Mouse (Mus musculus): ENCODE data around the gene Gja3. TPM values are rescaled to one million over a fixed set of nuclear protein-coding genes. Genes with fewer than 3 reads are reported as not detected.
A peak's percentile ranks its signal among the peaks of the same experiment; 100 is the strongest.

Gene Gja3
- 34.1 and 37.6 TPM in 2 replicates for polyA plus RNA-seq (2014; fragmentation: Nextera tagmentation; extraction: Ambion mirVana)

GRCm38 (mm10) chr14:57057563-57058321 is at the start of gene Gja3:
Gene Gja3 (minus strand): TSS chr14:57058100.
- no peaks in the 10 kb centered on the region for H3K9me3 ChIP-seq (ENCODE audit: control insufficient read depth, low read length)
- no peaks in the 10 kb centered on the region for H3K36me3 ChIP-seq (ENCODE audit: control insufficient read depth, insufficient read depth, low read length)
- peak within 1 kb of the TSS; percentile 58 to 64 for H3K27ac ChIP-seq (replicated peaks in 1 of 2; ENCODE audit: control insufficient read depth in 1 of 2, insufficient read depth in 1 of 2, low read depth in 2 of 2, low read length in 2 of 2)
- peak; percentile 67 for ATAC-seq (ENCODE audit: insufficient number of reproducible peaks, insufficient read depth, low FRiP score, low read depth)
- peak within 1 kb of the TSS; percentile 77 for H3K9ac ChIP-seq (ENCODE audit: low read length)
- WGBS, result under 1% methylated on average over 74 of the region's 79 CpGs
- peak within 1 kb of the TSS; percentile 78 for H3K4me2 ChIP-seq (ENCODE audit: low read length)
- H3K4me1 ChIP-seq (ENCODE audit: control insufficient read depth in 2 of 2, insufficient read depth in 2 of 2, low read length in 2 of 2), result peaks cover 4% of the 10 kb centered on the region in 2 experiments; a peak in 1 of 4 replicates
- peak within 1 kb of the TSS; percentile 65 to 70 for H3K4me3 ChIP-seq (ENCODE audit: control insufficient read depth in 1 of 2, insufficient read depth in 1 of 2, low read depth in 1 of 2, low read length in 2 of 2)
- peaks cover 38% of the 10 kb centered on the region for H3K27me3 ChIP-seq (ENCODE audit: control insufficient read depth, insufficient read depth, low read length)

GRCm38 (mm10) chr14:57107091-57107490 is 49.2 kb upstream of the Gja3 start:
- no peak overlapping the region for H3K9ac ChIP-seq (ENCODE audit: low read length)
- H3K27me3 ChIP-seq (ENCODE audit: control insufficient read depth, insufficient read depth, low read length), result peaks cover 79% of the 10 kb centered on the region
- no peak overlapping the region for H3K4me2 ChIP-seq (ENCODE audit: low read length)
- no peaks in the 10 kb centered on the region for H3K9me3 ChIP-seq (ENCODE audit: control insufficient read depth, low read length)
- no peaks in the 10 kb centered on the region for H3K36me3 ChIP-seq (ENCODE audit: control insufficient read depth, insufficient read depth, low read length)
- no peak for ATAC-seq (ENCODE audit: insufficient number of reproducible peaks, insufficient read depth, low FRiP score, low read depth)
- WGBS, result 74% methylated on average over 8 of the region's 8 CpGs
- peaks cover 0 to 4% of the 10 kb centered on the region in 2 experiments; a peak in 1 of 4 replicates for H3K4me1 ChIP-seq (ENCODE audit: control insufficient read depth in 2 of 2, insufficient read depth in 2 of 2, low read length in 2 of 2)
- H3K4me3 ChIP-seq (ENCODE audit: control insufficient read depth in 1 of 2, insufficient read depth in 1 of 2, low read depth in 1 of 2, low read length in 2 of 2), result no peak overlapping the region
- H3K27ac ChIP-seq (replicated peaks in 1 of 2; ENCODE audit: control insufficient read depth in 1 of 2, insufficient read depth in 1 of 2, low read depth in 2 of 2, low read length in 2 of 2), result no peak overlapping the region

GRCm38 (mm10) chr14:57105721-57106120 is 47.8 kb upstream of the Gja3 start:
- no peak for ATAC-seq (ENCODE audit: insufficient number of reproducible peaks, insufficient read depth, low FRiP score, low read depth)
- no peak overlapping the region for H3K27ac ChIP-seq (replicated peaks in 1 of 2; ENCODE audit: control insufficient read depth in 1 of 2, insufficient read depth in 1 of 2, low read depth in 2 of 2, low read length in 2 of 2)
- no peak overlapping the region for H3K4me3 ChIP-seq (ENCODE audit: control insufficient read depth in 1 of 2, insufficient read depth in 1 of 2, low read depth in 1 of 2, low read length in 2 of 2)
- H3K4me1 ChIP-seq (ENCODE audit: control insufficient read depth in 2 of 2, insufficient read depth in 2 of 2, low read length in 2 of 2), result peaks cover 0 to 4% of the 10 kb centered on the region in 2 experiments; a peak in 1 of 4 replicates
- no peaks in the 10 kb centered on the region for H3K9me3 ChIP-seq (ENCODE audit: control insufficient read depth, low read length)
- H3K9ac ChIP-seq (ENCODE audit: low read length), result no peak overlapping the region
- peaks cover 73% of the 10 kb centered on the region for H3K27me3 ChIP-seq (ENCODE audit: control insufficient read depth, insufficient read depth, low read length)
- 45% methylated on average over 11 of the region's 11 CpGs for WGBS
- H3K36me3 ChIP-seq (ENCODE audit: control insufficient read depth, insufficient read depth, low read length), result no peaks in the 10 kb centered on the region
- no peak overlapping the region for H3K4me2 ChIP-seq (ENCODE audit: low read length)

- Histone ChIP-seq H3K4me1 (ENCODE audit: control insufficient read depth in 2 of 2, insufficient read depth in 2 of 2, low read length in 2 of 2) (peaks cover 0 to 4% of the 10 kb centered on the region in 2 experiments; a peak in 1 of 4 replicates), H3K9me3 (ENCODE audit: control insufficient read depth, low read length) (no peaks in the 10 kb centered on the region), H3K36me3 (ENCODE audit: control insufficient read depth, insufficient read depth, low read length) (no peaks in the 10 kb centered on the region), H3K4me3 (ENCODE audit: control insufficient read depth in 1 of 2, insufficient read depth in 1 of 2, low read depth in 1 of 2, low read length in 2 of 2) (peak overlapping the region in 1 of 2 experiments; percentile 72; a peak in 2 of 4 replicates), H3K27ac (replicated peaks in 1 of 2; ENCODE audit: control insufficient read depth in 1 of 2, insufficient read depth in 1 of 2, low read depth in 2 of 2, low read length in 2 of 2) (no peak overlapping the region), H3K27me3 (ENCODE audit: control insufficient read depth, insufficient read depth, low read length) (peaks cover 73% of the 10 kb centered on the region), H3K4me2 (ENCODE audit: low read length) (peak overlapping the region; percentile 100), H3K9ac (ENCODE audit: low read length) (no peak overlapping the region)
- 13% methylated on average over 14 of the region's 14 CpGs for WGBS
- no peak for ATAC-seq (ENCODE audit: insufficient number of reproducible peaks, insufficient read depth, low FRiP score, low read depth)
Measured at GRCm38 (mm10) chr14:57105111-57105510, 47.2 kb upstream of the Gja3 start.

- ATAC-seq (ENCODE audit: insufficient number of reproducible peaks, insufficient read depth, low FRiP score, low read depth), result peak; percentile 39; the same call in 1 of the 2 replicates
- H3K27ac ChIP-seq (replicated peaks in 1 of 2; ENCODE audit: control insufficient read depth in 1 of 2, insufficient read depth in 1 of 2, low read depth in 2 of 2, low read length in 2 of 2), result no peak within 1 kb of the TSS
- peaks cover 0 to 4% of the 10 kb centered on the region in 2 experiments; a peak in 1 of 4 replicates for H3K4me1 ChIP-seq (ENCODE audit: control insufficient read depth in 2 of 2, insufficient read depth in 2 of 2, low read length in 2 of 2)
- H3K36me3 ChIP-seq (ENCODE audit: control insufficient read depth, insufficient read depth, low read length), result no peaks in the 10 kb centered on the region
- H3K9me3 ChIP-seq (ENCODE audit: control insufficient read depth, low read length), result no peaks in the 10 kb centered on the region
- peak within 1 kb of the TSS; percentile 100 for H3K4me2 ChIP-seq (ENCODE audit: low read length)
- peaks cover 67% of the 10 kb centered on the region for H3K27me3 ChIP-seq (ENCODE audit: control insufficient read depth, insufficient read depth, low read length)
- peak within 1 kb of the TSS; percentile 67 for H3K9ac ChIP-seq (ENCODE audit: low read length)
- peak within 1 kb of the TSS; percentile 54 to 72 for H3K4me3 ChIP-seq (ENCODE audit: control insufficient read depth in 1 of 2, insufficient read depth in 1 of 2, low read depth in 1 of 2, low read length in 2 of 2)
- under 1% methylated on average over 100 of the region's 101 CpGs for WGBS
Measured at GRCm38 (mm10) chr14:57104106-57105023, 46.5 kb upstream of the Gja3 start, which contains the start of gene Gjb2. Gene Gjb2 (minus strand): TSS chr14:57104702.

- peak overlapping the region; percentile 67 for H3K9ac ChIP-seq (ENCODE audit: low read length)
- H3K4me1 ChIP-seq (ENCODE audit: control insufficient read depth in 2 of 2, insufficient read depth in 2 of 2, low read length in 2 of 2), result peaks cover 0 to 4% of the 10 kb centered on the region in 2 experiments; a peak in 1 of 4 replicates
- peaks cover 67% of the 10 kb centered on the region for H3K27me3 ChIP-seq (ENCODE audit: control insufficient read depth, insufficient read depth, low read length)
- no peaks in the 10 kb centered on the region for H3K36me3 ChIP-seq (ENCODE audit: control insufficient read depth, insufficient read depth, low read length)
- peak overlapping the region; percentile 100 for H3K4me2 ChIP-seq (ENCODE audit: low read length)
- 4% methylated on average over 22 of the region's 22 CpGs for WGBS
- H3K27ac ChIP-seq (replicated peaks in 1 of 2; ENCODE audit: control insufficient read depth in 1 of 2, insufficient read depth in 1 of 2, low read depth in 2 of 2, low read length in 2 of 2), result no peak overlapping the region
- ATAC-seq (ENCODE audit: insufficient number of reproducible peaks, insufficient read depth, low FRiP score, low read depth), result no peak
- H3K9me3 ChIP-seq (ENCODE audit: control insufficient read depth, low read length), result no peaks in the 10 kb centered on the region
- H3K4me3 ChIP-seq (ENCODE audit: control insufficient read depth in 1 of 2, insufficient read depth in 1 of 2, low read depth in 1 of 2, low read length in 2 of 2), result peak overlapping the region; percentile 54 to 72
Measured at GRCm38 (mm10) chr14:57103711-57104105, 45.8 kb upstream of the Gja3 start.

GRCm38 (mm10) chr14:57103121-57103520 is 45.2 kb upstream of the Gja3 start:
- Histone ChIP-seq H3K9ac (ENCODE audit: low read length) (no peak overlapping the region), H3K9me3 (ENCODE audit: control insufficient read depth, low read length) (no peaks in the 10 kb centered on the region), H3K4me2 (ENCODE audit: low read length) (no peak overlapping the region), H3K27ac (replicated peaks in 1 of 2; ENCODE audit: control insufficient read depth in 1 of 2, insufficient read depth in 1 of 2, low read depth in 2 of 2, low read length in 2 of 2) (no peak overlapping the region), H3K4me1 (ENCODE audit: control insufficient read depth in 2 of 2, insufficient read depth in 2 of 2, low read length in 2 of 2) (peaks cover 0 to 4% of the 10 kb centered on the region in 2 experiments; a peak in 1 of 4 replicates), H3K4me3 (ENCODE audit: control insufficient read depth in 1 of 2, insufficient read depth in 1 of 2, low read depth in 1 of 2, low read length in 2 of 2) (no peak overlapping the region), H3K27me3 (ENCODE audit: control insufficient read depth, insufficient read depth, low read length) (peaks cover 67% of the 10 kb centered on the region), H3K36me3 (ENCODE audit: control insufficient read depth, insufficient read depth, low read length) (no peaks in the 10 kb centered on the region)
- 61% methylated on average over 6 of the region's 6 CpGs for WGBS
- ATAC-seq (ENCODE audit: insufficient number of reproducible peaks, insufficient read depth, low FRiP score, low read depth), result no peak

All from heart, embryonic 14.5 days (tissue).